Mouse (Mus musculus) cerebellum, postnatal 14 days (tissue): ENCODE results near the gene Inka2.
"Not testable (repeated sequence)": the region's sequence is repeated elsewhere in the genome, so short reads cannot be mapped to it uniquely, and the experiment has no call there.

Experiments used
- DNase-seq, 2 experiments: peaks; one replicate each; pipeline ENCODE4 v3.0.0; 2021; ENCODE audit warnings: mixed read lengths in 2 of 2

The Inka2 gene

DNA sequence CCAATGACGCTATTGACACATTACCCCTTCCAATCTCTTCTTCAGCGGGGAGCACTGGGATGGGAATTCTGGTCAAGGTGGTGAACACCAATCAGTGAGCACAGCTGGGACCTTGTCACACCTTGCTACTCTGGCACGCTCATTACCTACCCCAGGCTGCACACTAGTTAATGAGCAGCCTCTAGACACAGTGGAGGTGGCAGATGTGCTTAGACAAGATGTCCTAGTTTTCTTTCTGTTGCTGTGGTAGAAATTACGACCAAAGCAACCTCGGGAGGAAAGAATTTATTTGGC, 7.3 kb upstream of the Inka2 start:
- no peak for DNase-seq

GRCm38 (mm10) chr3:105698311-105698710, 6.1 kb upstream of the Inka2 start:
- DNase-seq: no peak

- no peak for DNase-seq
Measured at GRCm38 (mm10) chr3:105699241-105699933, 5.0 kb upstream of the Inka2 start.

DNA sequence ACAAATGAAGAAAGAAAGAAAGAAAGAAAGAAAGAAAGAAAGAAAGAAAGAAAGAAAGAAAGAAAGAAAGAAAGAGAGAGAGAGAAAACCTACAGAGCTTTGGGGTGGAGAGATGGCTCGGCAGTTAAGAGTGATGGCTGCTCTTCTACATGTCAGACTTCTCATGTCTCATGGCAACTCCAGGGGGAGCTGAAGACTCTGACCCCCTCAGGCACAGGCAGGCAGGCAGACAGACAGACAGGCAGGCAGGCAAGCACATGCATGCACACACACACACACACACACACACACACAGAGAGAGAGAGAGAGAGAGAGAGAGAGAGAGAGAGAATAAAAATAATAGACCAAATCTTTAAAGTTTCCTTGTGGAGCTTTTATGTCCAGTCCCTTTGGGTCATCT, 3.6 kb upstream of the Inka2 start:
- not testable (repeated sequence) for DNase-seq

DNA sequence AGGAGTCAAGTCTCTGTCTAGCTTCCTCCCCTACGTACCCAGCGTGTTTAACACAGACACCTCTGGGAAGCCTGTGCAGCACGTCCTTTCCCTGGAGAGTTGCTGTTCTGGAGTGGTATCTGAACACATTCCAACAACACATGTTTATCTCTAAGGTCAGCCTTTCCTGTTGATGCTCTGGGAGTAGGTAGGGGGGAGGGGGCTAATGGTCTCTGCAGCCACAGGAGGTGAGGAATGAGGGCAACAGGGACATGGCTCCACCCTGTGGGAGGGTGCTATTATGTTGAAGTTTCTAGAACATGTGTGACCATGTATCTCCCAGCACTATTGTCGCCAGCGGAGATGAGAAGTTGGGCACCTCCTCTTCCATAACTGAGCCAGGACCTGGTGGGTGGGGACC, 3.0 kb upstream of the Inka2 start:
- no peak for DNase-seq

DNA sequence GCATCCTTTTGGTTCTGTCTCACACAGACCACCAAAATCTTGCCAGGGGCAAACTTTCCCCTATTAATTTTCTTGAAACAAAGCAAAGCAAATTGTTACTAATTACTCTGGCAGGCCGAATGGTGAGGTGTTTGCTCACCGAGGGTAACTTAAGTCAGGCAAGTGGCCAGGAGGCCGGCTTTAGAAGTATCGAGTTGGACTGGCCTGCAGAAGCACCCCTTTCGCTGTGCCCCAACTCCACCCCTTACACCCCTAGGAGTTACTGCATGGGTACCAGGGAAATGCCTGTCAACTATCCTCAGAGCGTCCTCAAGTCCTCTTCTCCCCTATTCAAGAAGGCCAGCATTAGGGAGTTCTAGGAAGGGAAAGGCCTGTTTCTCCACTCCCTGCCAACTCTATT, 828 bp upstream of the Inka2 start:
- DNase-seq: no peak

DNA sequence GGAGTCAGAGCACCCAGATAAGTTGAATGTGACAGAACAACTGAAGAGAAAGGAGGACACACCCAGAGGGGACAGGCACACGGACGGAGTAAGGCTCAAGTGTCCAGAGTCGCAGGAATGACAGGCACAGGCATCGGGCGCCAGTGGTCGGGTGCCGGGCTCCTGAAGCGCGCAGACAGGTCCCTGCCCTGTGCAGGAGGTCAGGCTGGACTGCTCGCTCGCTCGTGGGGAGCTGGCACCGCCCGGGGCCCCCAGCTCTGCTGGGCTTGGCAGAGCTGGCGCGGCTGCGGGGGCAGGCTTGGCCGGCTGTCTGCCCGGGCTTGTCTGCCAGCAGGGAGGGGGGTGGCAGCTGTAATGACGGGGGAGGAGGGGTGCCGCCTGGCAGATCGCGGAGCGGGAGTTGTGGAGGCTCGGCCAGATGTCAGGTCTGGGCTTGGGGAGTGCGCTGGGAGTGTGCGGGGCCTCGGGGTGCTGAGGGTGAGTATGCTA, 706 bp downstream of the Inka2 start:
- DNase-seq: peak; percentile 82 to 87

DNA sequence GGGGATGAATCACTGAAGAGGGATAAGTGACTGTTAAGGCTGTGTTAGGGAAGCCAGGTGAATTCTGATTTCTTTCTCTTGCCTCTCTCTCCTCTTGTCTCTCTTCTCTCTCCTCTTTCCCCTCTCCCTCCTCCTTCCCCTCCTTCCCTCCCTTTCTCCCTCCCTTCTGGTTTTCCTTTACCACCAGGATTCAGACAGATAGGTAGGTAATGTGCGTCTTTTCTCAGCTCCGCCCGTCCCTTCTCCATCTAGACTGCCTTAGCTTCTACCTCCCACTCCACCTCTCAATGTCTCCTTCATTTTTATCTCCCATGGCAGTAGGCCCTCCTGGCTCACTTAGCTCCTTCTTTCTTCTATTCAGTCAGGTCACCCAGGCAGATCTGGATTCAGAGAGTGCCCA, 1.2 kb downstream of the Inka2 start:
- no peak for DNase-seq

DNA sequence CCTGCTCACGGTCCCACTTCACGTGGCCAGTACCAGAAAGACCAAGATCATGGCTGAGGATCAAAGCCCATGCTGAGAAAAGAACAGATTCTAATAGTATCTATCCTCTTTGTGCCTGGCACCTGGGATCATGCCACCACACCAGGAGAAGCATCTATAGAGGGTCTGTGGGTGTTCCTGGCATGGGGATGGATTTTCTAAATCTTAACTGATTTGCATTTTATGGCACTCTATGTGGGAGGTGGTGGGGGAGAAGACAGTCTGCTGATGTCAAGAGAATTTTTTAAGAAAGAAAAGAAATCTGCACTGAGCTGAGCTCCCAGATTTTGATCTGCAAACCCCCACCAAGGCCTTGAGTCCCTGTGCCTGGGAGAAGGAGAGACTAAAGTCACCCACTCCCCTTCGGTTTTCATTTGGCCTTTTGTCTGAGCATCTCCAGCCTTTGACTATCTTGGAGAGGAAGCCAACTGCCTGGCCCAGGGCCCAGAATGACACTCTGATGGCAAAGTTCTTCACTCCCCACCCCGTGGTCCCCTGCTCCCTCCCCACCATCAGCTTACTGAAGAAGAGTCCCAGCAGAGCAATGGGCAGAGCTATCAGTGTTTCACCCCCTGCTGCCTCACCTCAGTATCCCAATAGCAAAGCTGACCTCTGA, 2.1 kb downstream of the Inka2 start:
- peak; percentile 76 to 78 for DNase-seq

DNA sequence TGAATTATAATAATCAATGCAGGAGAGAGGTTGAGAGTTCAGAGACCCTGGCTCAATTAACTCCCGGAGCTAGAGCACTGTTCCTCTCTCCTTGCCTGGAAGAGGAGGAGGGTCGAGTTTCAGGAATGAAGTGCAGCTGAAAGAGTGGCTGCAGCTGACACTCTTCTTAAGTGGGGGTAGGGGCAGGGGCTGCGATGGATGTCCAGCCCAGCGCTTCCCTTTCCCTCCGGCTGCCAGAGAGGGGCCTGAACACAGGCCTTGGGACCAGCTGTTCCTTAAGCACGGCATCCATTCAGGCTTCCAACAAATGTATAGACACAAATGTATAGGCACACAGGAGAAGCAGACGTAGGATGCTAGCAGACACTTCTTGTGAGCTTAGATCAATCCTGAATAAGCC, 3.2 kb downstream of the Inka2 start:
- DNase-seq: no peak

DNA sequence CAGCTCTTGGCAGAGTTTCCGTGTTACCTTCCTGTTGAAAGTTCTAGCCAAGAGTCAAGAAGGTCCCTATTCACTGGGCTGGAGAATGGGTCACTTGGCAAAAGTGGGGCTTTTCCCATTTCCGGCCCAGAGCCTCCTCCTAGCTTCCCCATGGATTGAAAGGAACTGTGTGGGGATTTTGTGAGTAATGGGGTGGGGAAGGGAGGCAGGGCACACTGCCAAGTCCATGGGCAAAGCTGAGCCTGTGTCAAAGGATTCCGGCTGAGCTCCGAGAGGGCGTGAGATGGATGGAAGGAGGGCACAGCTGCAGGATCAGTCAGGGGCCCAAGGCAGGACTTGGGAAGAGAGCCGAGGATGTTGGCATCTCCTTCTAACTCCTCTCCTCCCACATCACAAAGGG, 5.8 kb downstream of the Inka2 start:
- DNase-seq: peak; percentile 73 to 76

- peak; percentile 63 to 77 for DNase-seq
Measured at GRCm38 (mm10) chr3:105711741-105712140, 7.3 kb downstream of the Inka2 start.

GRCm38 (mm10) chr3:105712827-105713226, 8.4 kb downstream of the Inka2 start:
- no peak for DNase-seq

DNA sequence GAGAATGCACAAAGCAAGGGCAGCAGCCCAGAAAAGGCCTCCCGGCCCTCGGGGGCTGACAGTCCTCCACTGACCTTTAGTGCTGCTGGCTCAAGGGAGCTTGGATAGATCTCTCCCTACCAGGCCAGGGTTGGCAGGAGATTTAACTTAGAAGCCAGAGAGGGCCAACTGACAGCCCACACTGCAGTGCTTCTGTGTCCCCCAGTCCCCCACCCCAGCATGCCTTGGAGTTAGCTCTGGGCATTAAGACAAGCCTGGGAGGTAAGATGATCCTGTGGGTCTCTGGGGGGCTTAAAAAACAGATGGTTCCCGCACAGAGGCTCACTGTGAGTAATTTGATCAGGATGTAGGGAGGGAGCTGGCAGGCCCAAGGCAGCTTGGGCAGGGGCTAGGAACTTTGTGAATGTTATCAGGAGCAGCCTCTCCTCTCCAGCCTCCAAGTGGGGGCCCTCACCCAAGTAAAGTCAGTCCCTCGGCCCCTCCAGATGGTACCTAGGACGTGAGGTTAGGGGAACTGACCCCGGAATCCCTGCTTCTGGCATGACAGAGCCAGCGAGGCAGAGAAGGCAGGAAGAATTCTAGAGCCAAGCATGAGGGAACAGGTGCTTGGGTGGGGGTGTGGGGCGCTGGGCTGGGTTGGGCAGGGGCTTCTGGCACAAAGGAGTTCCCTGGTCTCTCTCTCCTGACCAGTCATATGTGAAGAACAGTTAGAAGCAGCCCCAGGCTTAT, 9.9 kb downstream of the Inka2 start:
- DNase-seq: peak; percentile 71 to 80

DNA sequence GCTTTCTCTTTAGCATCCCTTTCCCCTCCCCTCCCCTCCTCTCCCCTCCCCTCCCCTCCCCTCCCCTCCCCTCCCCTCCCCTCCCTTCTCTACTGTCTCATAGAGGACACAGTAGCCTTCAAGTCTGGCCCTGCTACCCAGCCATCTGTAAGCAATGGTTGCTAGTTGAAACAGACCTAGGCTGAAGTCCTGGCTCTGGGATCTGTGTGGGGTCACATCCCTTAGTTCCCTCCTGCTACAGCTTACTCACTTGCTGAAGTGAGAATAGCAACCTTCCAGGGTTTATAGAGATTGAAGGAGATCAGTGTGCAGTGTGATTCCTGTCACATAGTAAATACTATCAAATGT, 10.4 kb downstream of the Inka2 start:
- no peak for DNase-seq

GRCm38 (mm10) chr3:105716353-105717000, 12.1 kb downstream of the Inka2 start:
- peak; percentile 65 to 69 for DNase-seq

GRCm38 (mm10) chr3:105717856-105718555, 13.6 kb downstream of the Inka2 start:
- peak; percentile 54 to 65 for DNase-seq

DNA sequence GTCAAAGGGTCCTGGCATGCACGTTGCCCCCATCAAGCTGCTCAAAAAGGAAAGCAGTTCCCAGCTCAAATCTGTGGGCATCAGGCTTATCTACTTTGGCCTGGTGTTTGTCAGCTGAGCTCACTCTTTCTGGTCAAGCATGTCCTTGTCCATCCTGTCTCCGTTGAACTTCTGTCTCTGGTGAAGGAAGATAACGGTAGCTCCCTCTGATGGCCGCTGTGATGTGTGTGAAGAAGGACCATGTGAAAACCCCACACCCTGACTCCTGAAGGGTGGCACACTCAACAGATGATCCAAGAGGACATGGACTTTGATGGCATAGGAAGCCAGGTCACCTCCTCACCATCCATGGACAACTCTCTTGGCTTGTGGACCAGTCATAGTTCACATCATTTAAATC, 14.3 kb downstream of the Inka2 start:
- peak; percentile 26 to 28 for DNase-seq

DNA sequence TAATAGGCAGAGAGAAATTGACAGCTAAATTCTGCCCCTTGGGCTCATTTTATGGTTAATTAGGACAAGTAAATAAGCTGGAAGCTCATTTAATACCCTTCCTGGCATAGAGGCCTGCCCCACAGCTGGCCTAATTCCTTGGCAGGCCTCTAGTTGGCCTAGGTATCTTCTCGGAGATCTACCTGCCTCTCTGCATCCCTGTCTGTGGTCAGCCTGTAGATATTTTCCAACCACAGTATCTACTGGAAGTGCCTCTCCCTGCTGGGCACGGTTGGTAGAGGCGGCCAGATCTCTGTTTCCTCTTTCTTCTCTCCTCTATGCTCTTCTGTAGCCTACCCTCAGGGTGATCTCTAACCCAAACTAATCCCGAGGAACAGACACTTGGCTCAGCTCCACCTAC, 15.6 kb downstream of the Inka2 start:
- peak; percentile 22 to 31 for DNase-seq

DNA sequence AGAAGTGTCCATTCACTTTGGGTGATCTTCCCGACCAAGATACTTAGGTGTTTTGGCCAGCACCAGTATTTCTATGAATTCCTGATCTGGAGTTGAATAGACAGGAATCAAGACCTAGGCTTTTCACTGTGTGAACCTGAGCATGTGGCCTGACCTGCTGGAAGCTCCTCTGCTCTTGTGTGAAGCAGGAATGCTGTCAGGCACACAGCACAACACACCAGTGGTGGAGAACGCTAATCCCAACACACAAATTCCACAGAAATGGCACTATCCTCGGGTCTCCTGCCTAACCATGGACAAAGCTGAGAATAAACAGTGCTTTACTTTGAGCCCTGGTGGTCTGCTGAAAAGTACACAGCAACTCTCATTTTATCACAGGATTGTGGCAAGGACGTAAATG, 16.1 kb downstream of the Inka2 start:
- peak in 1 of 2 experiments; percentile 23 for DNase-seq

DNA sequence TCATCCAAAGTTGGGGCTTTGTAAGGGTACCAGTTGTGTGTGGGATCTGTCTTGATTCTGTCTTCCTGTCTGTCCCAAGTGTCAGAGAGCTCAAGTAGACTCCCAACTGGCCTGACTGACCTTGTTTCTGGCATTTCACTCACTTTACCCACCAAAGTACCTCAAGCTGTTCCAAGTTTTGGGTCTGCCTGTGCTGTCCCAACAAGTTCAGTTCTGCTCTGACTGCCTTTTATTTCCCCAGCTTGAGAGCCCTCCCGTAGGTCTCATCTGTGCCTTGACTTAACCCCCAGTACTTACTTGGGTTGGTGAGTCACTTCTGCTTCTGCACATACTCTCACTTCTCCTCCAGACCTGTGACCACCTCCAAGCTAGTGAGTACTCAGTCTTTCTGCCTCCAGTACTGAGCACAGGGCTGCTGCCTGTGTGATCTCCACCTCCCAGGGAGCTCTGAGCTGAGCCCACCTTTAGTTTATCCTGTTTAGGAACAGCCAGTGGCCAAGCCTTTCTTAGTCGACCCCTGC, 17.3 kb downstream of the Inka2 start:
- no peak for DNase-seq

DNA sequence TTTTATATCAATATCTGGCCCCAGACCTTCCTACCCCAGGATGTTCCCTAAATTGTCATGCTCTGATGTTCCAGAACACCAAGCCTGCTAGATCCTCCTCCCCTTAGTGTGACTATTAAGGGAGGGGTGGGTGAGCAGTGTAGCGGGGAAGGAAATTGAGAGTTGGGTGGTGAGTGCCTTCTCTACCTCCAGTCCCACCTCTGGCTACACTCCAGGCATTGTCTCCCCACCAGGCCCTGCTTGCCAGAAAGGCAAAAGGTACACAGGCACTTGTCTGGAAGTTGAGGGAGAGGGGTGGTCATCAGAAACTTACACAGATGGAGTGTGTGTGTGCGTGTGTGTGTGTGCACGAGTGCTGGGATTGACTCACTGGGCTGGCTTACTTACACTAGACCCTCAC, 18.1 kb downstream of the Inka2 start:
- DNase-seq: peak in 1 of 2 experiments; percentile 22

DNA sequence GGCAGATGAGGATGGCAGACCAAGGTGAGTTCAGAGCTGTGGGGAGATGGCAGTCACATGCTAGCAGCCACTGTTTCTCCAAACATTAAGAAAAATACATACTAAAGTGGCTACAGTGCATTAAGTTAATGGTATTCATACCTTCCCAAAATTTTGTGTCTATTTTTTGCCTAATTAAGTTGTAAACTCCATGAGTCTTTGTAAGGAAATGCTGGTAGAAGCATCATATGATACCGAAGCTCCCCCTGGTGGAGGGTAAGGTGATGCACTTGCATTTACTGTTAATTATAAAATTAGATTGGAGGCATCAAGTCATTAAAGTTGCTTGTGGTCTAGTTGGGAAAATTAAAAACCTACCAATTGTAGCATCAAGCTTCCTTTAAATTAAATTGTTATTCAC, 21.6 kb downstream of the Inka2 start:
- peak; percentile 86 to 88 for DNase-seq
